Mouse (Mus musculus) olfactory bulb, adult 2 months (tissue): ENCODE results near the gene Setd1b.

Experiments
- CTCF ChIP-seq: fragments of 200-500 bp; IDR thresholded peaks from 2 replicates; pipeline ENCODE4 v1.5.1; 2012; ENCODE audit warnings: low read depth, mild to moderate bottlenecking, low read length, moderate library complexity; ENCODE audit not compliant: insufficient read depth
- POLR2A ChIP-seq: fragments of 200-500 bp; IDR thresholded peaks from 2 replicates; pipeline ENCODE4 v1.6.1; 2012; ENCODE audit warnings: mild to moderate bottlenecking, low read depth, low read length, moderate library complexity; ENCODE audit not compliant: insufficient read depth

- TF ChIP-seq POLR2A, result no peak
- TF ChIP-seq CTCF, result peak; percentile 78
Observed at GRCm38 (mm10) chr5:123117257-123117656, 24.7 kb upstream of the Setd1b start.
